Mouse (Mus musculus) fat pad, adult 2 months (tissue): Measurements from ENCODE around the gene A830018L16Rik.

ENCODE experiments used
- DNase-seq: peaks from one replicate; pipeline ENCODE4 v3.0.0-alpha.2; 2011; ENCODE audit warnings: low read depth, low spot score; ENCODE audit errors: extremely low read depth

Gene A830018L16Rik

GRCm38 (mm10) chr1:11650137-11650536 lies 236.2 kb downstream of the A830018L16Rik start:
- no peak for DNase-seq

- no peak for DNase-seq
Observed at GRCm38 (mm10) chr1:11652773-11653172, 238.9 kb downstream of the A830018L16Rik start.

DNA sequence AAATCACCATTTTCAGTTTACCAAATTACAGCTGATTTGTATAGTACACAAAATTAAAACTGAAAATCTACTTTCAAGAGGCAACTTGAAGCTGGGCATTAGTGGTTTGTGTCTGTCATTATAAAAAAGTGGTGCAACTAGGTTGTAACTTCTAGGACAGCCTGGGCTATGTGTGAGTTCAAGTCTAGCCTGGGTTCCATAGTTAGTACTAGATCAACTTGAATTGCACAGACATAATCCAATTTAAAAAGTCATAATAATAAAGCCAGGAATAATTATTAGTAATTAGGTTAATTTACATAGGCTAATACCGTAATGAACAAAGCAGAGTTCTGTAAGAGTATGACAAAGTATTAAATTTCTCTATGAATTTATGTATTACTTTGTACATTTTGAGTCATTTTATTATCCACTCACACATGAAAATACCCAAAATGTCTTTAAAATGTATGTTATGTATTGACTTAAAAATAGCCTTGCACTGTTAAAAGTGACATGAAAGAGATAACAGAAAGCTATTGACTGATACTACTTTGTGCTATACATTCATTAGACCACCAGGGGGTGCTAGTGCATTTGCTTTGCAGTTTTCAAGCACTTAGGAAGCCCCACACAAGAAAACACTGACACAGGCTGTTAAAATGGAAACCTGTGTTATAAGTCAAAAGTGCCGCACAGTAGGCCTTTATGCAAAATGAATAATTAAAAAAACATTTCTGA lies 243.6 kb downstream of the A830018L16Rik start:
- no peak for DNase-seq

- DNase-seq = no peak
Observed at GRCm38 (mm10) chr1:11658061-11658625, 244.2 kb downstream of the A830018L16Rik start.

DNA sequence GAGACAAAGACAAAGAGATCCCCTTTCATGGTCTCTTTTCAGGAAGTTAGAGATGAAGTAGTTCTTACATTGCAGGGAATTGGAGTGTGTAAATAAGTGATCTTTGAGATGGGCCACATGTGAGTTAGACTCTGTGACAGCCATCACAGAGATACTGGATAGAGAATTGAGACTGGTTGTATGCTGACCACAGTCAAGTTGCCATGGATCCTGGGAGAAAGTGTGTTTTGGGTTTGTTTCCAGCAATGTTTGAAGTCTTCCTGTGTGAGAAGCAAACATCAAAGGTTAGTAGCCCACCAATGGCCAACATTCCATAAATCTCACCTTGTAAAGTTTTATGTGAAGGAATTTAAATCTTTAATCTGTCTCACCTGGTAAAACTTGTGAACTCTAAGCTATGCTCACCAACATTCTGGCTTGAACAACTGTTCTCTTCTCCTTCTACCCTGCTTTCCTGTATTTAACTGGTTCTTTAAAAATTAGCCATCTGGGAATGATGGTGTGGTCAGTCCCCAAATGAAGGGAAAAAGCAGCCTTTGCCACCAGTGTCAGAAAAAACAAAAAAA lies 330.9 kb downstream of the A830018L16Rik start:
- DNase-seq = no peak

GRCm38 (mm10) chr1:11748424-11748823 lies 334.5 kb downstream of the A830018L16Rik start:
- no peak for DNase-seq

GRCm38 (mm10) chr1:11750065-11750464 lies 336.2 kb downstream of the A830018L16Rik start:
- no peak for DNase-seq

DNA sequence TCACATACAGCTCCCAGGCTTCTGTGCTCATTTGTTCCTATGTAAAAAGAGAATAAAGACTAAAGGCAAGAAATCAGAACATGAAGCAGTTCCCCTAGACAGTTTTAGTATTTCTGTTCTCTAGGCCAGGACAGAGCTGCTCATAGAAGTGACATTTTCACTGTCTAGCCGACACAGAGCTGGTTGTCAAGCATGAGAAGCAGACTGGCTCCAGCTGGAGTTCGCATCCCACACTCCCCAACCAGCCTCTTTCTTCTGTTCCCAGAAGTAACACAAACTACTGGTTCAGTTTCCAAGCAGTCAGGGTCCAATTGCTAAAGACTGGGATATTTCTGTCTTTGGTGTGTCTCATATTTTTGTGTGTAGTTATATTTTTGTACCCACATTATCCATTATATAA lies 336.7 kb downstream of the A830018L16Rik start:
- no peak for DNase-seq

DNA sequence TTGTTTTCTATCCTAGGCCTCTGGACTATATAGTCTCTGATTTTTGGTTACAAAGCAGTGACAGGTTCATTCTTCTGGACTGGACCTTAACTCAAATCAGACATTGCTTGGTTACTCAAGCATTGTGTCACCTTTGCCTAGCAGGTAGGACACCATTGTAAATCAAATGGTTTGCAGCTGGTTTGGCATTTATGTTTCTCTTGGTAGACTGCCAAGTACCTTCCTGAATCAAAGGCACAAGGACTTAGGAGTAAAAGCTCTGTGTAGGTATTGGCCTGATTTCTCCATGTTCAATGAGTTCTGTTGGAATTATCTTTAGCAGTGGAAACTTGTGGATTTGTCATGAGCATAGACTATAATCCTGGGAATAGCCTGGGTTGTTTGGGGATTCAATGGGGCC lies 338.1 kb downstream of the A830018L16Rik start:
- no peak for DNase-seq

DNA sequence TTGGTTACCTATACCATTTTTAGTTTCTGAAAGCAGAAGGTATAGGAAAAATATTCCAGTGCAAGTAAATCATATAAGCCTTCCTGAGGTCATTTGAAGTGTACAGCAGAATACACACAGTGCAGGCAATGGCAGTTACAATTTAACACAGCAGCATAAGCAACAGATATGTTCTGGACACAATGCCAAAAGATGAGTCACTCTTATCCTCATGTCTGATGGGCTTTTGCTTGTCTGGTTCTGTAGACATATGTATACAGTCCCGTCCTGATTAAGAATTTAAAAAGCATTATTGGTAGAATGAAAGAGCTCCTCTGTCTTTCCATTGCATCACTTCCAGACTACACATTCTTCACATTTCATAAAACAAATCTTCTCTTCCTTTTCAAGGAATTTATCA lies 374.4 kb downstream of the A830018L16Rik start:
- no peak for DNase-seq

- DNase-seq = no peak
Observed at GRCm38 (mm10) chr1:11792820-11793219, 378.9 kb downstream of the A830018L16Rik start.

DNA sequence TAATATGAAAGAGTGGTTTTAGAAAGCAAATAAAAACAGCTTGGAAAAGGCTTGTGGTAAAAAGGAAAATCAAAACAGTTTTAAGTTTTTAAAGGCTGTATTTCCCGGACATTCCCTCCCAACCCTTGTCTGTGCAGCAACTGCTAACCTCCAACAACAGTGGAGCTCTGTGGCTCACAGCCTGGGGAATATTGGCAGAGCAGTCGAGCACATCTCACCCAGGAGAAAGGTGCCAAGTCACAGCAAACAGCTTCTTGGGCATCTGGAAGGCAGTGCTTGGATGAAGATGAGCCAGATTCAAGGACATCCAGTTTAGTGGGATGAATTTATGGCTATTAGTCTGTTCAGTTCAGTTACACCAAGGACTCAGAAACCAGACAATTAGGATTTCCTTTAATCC lies 381.8 kb downstream of the A830018L16Rik start:
- no peak for DNase-seq

- no peak for DNase-seq
Observed at GRCm38 (mm10) chr1:11872847-11873246, 458.9 kb downstream of the A830018L16Rik start.

GRCm38 (mm10) chr1:11873573-11873972 lies 459.7 kb downstream of the A830018L16Rik start:
- DNase-seq = no peak

DNA sequence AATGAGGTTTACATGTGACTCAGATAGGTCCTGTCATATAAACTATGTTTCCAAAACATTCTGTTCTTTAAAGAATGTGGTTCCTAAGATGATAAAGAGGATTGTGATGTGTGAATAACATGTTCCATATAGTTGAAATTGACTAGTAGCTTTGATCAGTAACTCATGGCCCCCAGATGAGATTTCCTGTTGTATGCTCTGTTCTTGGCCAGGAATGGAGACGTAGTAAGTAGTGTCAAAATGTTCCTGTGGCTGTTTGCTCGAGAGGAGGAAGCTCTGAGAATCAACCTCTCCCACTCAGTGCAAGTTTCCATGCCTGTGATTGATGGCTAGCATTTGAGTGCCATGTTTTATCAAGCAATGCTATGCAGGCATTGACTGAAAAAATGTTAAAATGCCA lies 467.8 kb downstream of the A830018L16Rik start:
- DNase-seq = no peak

GRCm38 (mm10) chr1:11895715-11896114 lies 481.8 kb downstream of the A830018L16Rik start:
- DNase-seq = no peak

DNA sequence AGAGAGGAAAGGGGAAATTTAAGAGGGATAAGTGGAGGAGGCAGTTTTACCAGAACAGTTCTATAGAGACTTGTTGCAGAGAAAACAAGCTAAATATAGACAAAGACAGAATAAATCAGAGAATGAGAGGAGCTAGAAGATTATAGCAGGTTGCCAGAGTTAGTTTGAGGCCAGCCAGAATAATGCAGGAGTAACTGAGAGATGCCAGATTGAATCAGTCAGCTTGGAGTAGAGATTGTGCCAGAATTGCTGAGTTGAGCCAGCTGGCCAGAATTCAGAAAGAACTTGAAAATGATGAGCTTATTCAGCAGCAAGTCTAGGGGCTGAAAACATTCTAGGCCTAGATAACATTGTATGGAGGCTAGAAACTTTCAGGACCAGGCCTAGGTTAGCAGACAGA lies 502.0 kb downstream of the A830018L16Rik start:
- no peak for DNase-seq

GRCm38 (mm10) chr1:11936984-11937383 lies 523.1 kb downstream of the A830018L16Rik start:
- DNase-seq = no peak

DNA sequence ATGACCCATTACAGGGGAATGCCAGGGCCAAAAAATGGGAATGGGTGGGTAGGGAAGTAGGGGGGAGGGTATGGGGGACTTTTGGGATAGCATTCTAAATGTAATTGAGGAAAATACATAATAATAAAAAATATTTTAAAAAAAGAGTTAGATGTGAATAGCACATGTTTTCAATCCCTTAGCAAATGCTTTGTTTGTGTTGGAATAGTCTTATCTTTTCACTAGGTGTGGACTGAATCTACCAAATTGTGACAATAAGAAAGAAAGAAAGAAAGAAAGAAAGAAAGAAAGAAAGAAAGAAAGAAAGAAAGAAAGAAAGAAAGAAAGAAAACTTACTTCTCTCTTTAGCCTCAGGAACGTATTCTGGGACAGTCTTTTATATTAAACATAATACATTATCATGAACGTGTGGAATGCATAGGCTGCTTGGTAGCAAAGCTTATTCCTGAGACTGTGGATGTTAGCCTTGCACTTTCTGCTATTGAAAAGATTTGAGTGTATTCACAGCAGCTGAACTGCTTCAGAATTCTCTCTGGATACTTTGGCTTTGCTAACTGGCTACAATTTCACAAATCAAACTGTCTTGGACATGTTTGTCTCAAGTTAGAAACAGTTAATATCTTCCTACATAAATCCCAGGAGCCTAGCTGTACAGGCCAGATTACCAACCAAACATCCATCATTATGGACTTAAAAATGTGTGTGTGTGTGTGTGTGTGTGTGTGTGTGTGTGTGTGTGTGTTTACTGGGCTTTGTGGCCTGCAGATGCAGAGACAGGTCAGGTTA lies 545.7 kb downstream of the A830018L16Rik start:
- DNase-seq = no peak

GRCm38 (mm10) chr1:11982590-11983136 lies 568.8 kb downstream of the A830018L16Rik start:
- no peak for DNase-seq

GRCm38 (mm10) chr1:11990011-11990410 lies 576.1 kb downstream of the A830018L16Rik start:
- DNase-seq = no peak
